Comparison of ENCODE assay signal across 7 mouse cellular contexts in genomic region chr10:88380430-88381060, GRCm38 (mm10). TPM values are rescaled to one million over a fixed set of nuclear protein-coding genes. Genes with fewer than 3 reads are reported as not detected.
DNase-seq lines count a peak whose midpoint lies in the region; ATAC-seq and TF ChIP-seq lines count a peak whose summit lies in the region.

No protein-coding gene starts in this region.

- peak overlapping the region; percentile 86 for H3K4me3 ChIP-seq in C2C12 (ENCODE audit: insufficient read depth, poor library complexity, severe bottlenecking)
- H3K4me3 ChIP-seq in heart, embryonic 14.5 days (ENCODE audit: control insufficient read depth in 1 of 2, insufficient read depth in 1 of 2, low read depth in 1 of 2, low read length in 2 of 2): peak overlapping the region; percentile 53 to 76; a peak in 3 of 4 replicates
- peak overlapping the region; percentile 85 for H3K4me3 ChIP-seq in limb, embryonic 10.5 days
- peak overlapping the region; percentile 73 for H3K4me3 ChIP-seq in stomach, embryonic 14.5 days (ENCODE audit: low read depth, low read length)

- H3K36me3 ChIP-seq in C2C12 (ENCODE audit: control insufficient read depth, insufficient read depth): no peaks in the 10 kb centered on the region
- no peaks in the 10 kb centered on the region for H3K36me3 ChIP-seq in heart, embryonic 14.5 days (ENCODE audit: control insufficient read depth, insufficient read depth, low read length)
- no peaks in the 10 kb centered on the region for H3K36me3 ChIP-seq in limb, embryonic 10.5 days
- no peaks in the 10 kb centered on the region for H3K36me3 ChIP-seq in stomach, embryonic 14.5 days (ENCODE audit: control insufficient read depth, insufficient read depth, low read length)

- H3ac ChIP-seq in C2C12 (ENCODE audit: control insufficient read depth, insufficient read length, low read depth): peak overlapping the region; percentile 8

- H3K27me3 ChIP-seq in C2C12 (ENCODE audit: control insufficient read depth, insufficient read depth, insufficient read length): no peaks in the 10 kb centered on the region
- H3K27me3 ChIP-seq in heart, embryonic 14.5 days (ENCODE audit: control insufficient read depth, insufficient read depth, low read length): no peaks in the 10 kb centered on the region
- no peaks in the 10 kb centered on the region for H3K27me3 ChIP-seq in limb, embryonic 10.5 days (ENCODE audit: low read depth, poor library complexity, severe bottlenecking)
- H3K27me3 ChIP-seq in stomach, embryonic 14.5 days (ENCODE audit: control insufficient read depth, insufficient read depth, low read length): no peaks in the 10 kb centered on the region

- H3K4me1 ChIP-seq in heart, embryonic 14.5 days (ENCODE audit: control insufficient read depth in 2 of 2, insufficient read depth in 2 of 2, low read length in 2 of 2): peaks cover 15 to 37% of the 10 kb centered on the region in 2 experiments
- H3K4me1 ChIP-seq in limb, embryonic 10.5 days: peaks cover 24% of the 10 kb centered on the region
- peaks cover 8% of the 10 kb centered on the region; the same call in 1 of the 2 replicates for H3K4me1 ChIP-seq in stomach, embryonic 14.5 days (ENCODE audit: control insufficient read depth, insufficient read depth, low read length)

- H3K79me3 ChIP-seq in C2C12 (ENCODE audit: low read depth): peaks cover 35% of the 10 kb centered on the region

- peak overlapping the region in 1 of 2 experiments; percentile 64; a peak in 1 of 4 replicates for H3K27ac ChIP-seq in heart, embryonic 14.5 days (replicated peaks in 1 of 2; ENCODE audit: control insufficient read depth in 1 of 2, insufficient read depth in 1 of 2, low read depth in 2 of 2, low read length in 2 of 2)
- H3K27ac ChIP-seq in limb, embryonic 10.5 days: no peak overlapping the region
- H3K27ac ChIP-seq in stomach, embryonic 14.5 days (ENCODE audit: low read length): no peak overlapping the region

- H3K9ac ChIP-seq in heart, embryonic 14.5 days (ENCODE audit: low read length): peak overlapping the region; percentile 82
- 0 out of 2 replicates have a peak overlapping the region, but pooled peaks have one; percentile 32 for H3K9ac ChIP-seq in stomach, embryonic 14.5 days (replicated peaks; ENCODE audit: low read depth, low read length)

- peak; percentile 48 for DNase-seq in NIH3T3 (ENCODE audit: low read depth)
- no peak for DNase-seq in limb, embryonic 10.5 days (ENCODE audit: low spot score)
- DNase-seq in right cerebral cortex, postnatal 14 days: no peak
- no peak for DNase-seq in urinary bladder, postnatal 25 days (ENCODE audit: low spot score)

- no peak for ATAC-seq in heart, embryonic 14.5 days (ENCODE audit: insufficient number of reproducible peaks, insufficient read depth, low FRiP score, low read depth)
- ATAC-seq in stomach, embryonic 14.5 days (ENCODE audit: insufficient number of reproducible peaks, insufficient read depth, low FRiP score, low read depth): no peak

- WGBS in heart, embryonic 14.5 days: 63% methylated on average over 14 of the region's 14 CpGs
- WGBS in limb, embryonic 10.5 days: 53% methylated on average over 14 of the region's 14 CpGs
- WGBS in stomach, embryonic 14.5 days: 51% methylated on average over 14 of the region's 14 CpGs

- TF ChIP-seq CTCF in C2C12 (IDR thresholded peaks at IDR 0.05; ENCODE audit: control insufficient read depth, insufficient read depth, insufficient read length): no peak

- H3K9me3 ChIP-seq in heart, embryonic 14.5 days (ENCODE audit: control insufficient read depth, low read length): no peaks in the 10 kb centered on the region
- H3K9me3 ChIP-seq in limb, embryonic 10.5 days (replicated peaks): no peaks in the 10 kb centered on the region
- no peaks in the 10 kb centered on the region for H3K9me3 ChIP-seq in stomach, embryonic 14.5 days (ENCODE audit: control insufficient read depth, low read depth, low read length)

- H3K79me2 ChIP-seq in C2C12 (ENCODE audit: control insufficient read depth, insufficient read depth): peaks cover 59% of the 10 kb centered on the region

- H3K4me2 ChIP-seq in heart, embryonic 14.5 days (ENCODE audit: low read length): peak overlapping the region; percentile 84
- H3K4me2 ChIP-seq in stomach, embryonic 14.5 days (replicated peaks; ENCODE audit: low read depth, low read length): peak overlapping the region; percentile 82

TF ChIP-seq in C2C12, 6 proteins besides CTCF, POLR2A, EP300 and RAD21:
- TF ChIP-seq MAX (IDR thresholded peaks at IDR 0.05): peak; percentile 27
- TF ChIP-seq MYOG (IDR thresholded peaks at IDR 0.05; ENCODE audit: control insufficient read depth, extremely low read depth, insufficient read length): no peak

RNA-seq across cellular contexts. Expression of gene Gnptab, which starts 1.6 kb away (rescaled TPM):
- polyA plus RNA-seq in C2C12 (2012; fragmentation: generic; extraction: Trizol): 7.5 TPM
- polyA plus RNA-seq in heart, embryonic 14.5 days (2014; fragmentation: Nextera tagmentation; extraction: Ambion mirVana): 8.7 and 9.4 TPM in 2 replicates
- polyA plus RNA-seq in limb, embryonic 10.5 days (2016; fragmentation: Nextera tagmentation; extraction: Ambion mirVana): 7.1 and 8.6 TPM in 2 replicates
- polyA plus RNA-seq in stomach, embryonic 14.5 days (2014; fragmentation: Nextera tagmentation; extraction: Ambion mirVana): 10.7 and 11.1 TPM in 2 replicates

RNA-seq across cellular contexts. Expression of gene Dram1, which starts 1.7 kb away (rescaled TPM):
- polyA plus RNA-seq in C2C12 (2012; fragmentation: generic; extraction: Trizol): 1.7 TPM
- 0.74 and 1.6 TPM in 2 replicates for polyA plus RNA-seq in heart, embryonic 14.5 days (2014; fragmentation: Nextera tagmentation; extraction: Ambion mirVana)
- polyA plus RNA-seq in limb, embryonic 10.5 days (2016; fragmentation: Nextera tagmentation; extraction: Ambion mirVana): 0.21 and 0.26 TPM in 2 replicates
- 2.7 and 3.3 TPM in 2 replicates for polyA plus RNA-seq in stomach, embryonic 14.5 days (2014; fragmentation: Nextera tagmentation; extraction: Ambion mirVana)
